Mouse (Mus musculus) left cerebral cortex, adult 18-20 months (tissue): ENCODE measurements at regions not wholly inside any gene's neighbourhood (a gene's known extent, or its start where the extent isn't known, plus 50 kb on each side); places are given as distances from the start of the nearest gene placed in this dataset.
A peak's percentile ranks its signal among the peaks of the same experiment; 100 is the strongest.

Experiments
- DNase-seq, 2 experiments: peaks; one replicate each; pipeline ENCODE4 v3.0.0; 2021 to 2022; ENCODE audit warnings: low spot score in 2 of 2, mixed read lengths in 1 of 2

DNA sequence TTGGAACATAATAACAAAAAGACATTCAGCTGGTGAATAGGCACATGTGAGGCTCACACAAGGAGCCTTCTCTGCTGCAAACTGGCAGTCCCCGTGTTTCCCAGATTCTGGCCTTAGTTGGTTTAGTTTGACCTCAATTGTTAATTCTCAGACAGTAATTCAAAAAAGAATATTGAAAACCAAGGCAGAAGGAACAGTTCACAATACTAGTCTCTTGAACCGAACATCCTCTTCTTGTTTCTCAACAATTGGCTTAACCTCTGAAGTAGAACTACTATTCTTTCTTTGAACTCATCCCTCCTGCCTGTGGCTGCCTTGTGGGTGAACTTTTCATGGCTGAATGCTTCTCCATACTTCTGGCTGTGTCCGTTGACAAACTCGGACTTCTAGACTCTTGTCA, 110.4 kb upstream of the Neil3 start:
- DNase-seq, result no peak

GRCm38 (mm10) chr8:53769211-53769610, 130.3 kb upstream of the Neil3 start:
- DNase-seq, result no peak

DNA sequence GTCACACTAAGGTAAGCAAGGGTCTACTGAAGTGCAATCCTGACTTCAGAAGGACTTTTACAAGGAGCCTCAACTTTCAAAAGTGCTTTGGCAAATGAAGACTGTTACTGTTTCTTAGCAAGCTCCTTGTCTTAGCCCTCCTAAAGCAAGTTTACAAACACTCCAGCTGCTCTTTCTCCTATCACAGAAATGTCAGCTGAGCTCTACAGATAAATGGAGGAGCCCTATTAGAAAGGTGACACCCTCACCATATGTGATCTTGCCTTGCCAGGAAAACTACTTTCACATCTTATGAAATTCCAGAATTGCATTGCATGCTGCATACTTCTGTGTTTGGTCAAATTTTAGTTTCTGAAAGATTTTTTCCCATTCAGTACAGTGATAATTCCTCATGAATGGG, 136.6 kb upstream of the Neil3 start:
- no peak for DNase-seq

- DNase-seq, result no peak
Observed at GRCm38 (mm10) chr8:53780886-53781285, 142.0 kb upstream of the Neil3 start.

DNA sequence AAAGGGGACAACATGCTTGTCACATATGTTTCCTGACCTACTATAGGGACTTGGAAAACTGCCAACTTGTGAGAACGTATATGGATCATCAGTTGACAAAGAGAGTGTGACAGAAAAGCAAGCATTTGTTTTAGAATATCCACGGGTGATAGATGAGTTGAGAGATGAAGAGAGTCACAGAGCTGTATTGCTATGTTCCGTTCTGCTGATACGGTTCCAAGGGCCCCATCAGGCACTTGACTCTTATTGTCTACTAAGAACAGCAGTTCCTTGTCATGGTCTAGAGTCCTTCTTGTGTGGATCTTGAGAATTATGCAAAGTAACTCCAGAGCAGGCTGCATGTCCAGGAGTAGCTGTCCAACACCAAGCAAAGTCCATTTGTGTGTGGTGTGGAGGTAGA, 143.0 kb upstream of the Neil3 start:
- no peak for DNase-seq

- DNase-seq, result no peak
Observed at GRCm38 (mm10) chr8:53788202-53788601, 149.3 kb upstream of the Neil3 start.

DNA sequence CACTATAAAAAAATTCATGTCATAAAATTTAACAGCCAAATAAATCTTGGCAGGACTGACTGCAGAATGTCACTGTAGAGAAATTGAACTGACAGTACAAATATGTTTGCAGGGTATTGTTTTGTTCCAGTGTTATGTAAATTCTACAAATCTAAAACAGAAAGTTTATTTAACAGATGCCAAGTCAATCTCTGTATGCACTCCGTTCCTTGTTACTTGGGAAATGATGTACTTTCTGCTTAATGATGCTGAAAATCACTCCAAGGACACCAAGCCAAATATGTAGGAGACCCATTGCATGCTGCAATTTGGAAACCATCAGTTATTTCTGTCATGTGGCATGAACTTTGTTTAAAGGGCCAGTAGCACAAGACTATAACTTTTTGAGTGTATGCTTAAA, 182.3 kb upstream of the Neil3 start:
- no peak for DNase-seq

- DNase-seq, result no peak
Observed at GRCm38 (mm10) chr8:53827395-53827794, 188.5 kb upstream of the Neil3 start.

- DNase-seq, result no peak
Observed at GRCm38 (mm10) chr8:53847821-53848220, 209.0 kb upstream of the Neil3 start.

DNA sequence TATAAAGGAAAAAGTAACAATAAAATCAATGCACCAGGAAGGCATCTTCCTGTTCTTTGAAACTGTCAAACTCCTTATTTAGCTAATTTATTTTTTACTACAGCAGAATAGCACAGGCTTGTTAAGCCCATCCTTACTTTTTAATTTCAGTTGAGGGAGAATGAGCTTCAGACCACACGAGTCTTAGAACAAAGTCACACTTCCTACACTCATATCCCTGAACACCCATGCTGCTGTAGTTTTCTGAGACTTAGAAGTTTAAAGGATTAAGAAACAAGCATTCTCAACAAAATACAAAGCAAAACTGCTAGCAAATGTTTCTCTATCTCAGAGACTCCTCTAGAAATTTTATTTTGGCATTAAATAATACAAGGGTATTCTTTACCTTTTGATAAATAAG, 208.8 kb upstream of the Vegfc start:
- no peak for DNase-seq

DNA sequence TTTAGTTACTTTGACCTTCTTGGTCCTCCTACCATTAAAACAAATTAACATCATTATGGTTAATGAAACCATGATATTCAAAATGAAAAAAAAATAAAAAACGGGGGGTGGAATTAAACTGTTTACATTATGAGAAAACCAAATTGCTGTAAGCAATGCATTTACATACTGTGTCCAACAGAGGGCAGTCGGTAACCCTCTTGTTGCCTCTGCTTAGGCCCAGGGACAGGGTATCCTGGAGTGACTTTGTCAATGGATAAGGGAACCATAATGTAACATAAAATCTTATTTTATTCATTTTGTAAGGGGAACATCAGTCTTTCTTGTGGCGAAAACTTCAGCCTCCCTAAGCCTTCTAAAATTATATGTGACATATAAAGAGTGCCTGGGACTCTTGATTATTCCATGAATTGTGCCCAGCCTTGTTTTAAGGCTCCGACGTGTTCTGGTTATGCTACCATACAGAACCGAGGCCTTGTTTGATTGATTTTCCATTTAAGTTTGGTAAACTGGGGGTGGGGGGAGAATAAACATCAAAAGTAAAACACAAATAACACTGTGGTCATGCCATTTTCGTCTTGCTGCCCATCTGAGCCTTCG, 207.3 kb upstream of the Vegfc start:
- DNase-seq, result peak; percentile 9 to 23

GRCm38 (mm10) chr8:53872033-53872619, 205.3 kb upstream of the Vegfc start:
- no peak for DNase-seq

GRCm38 (mm10) chr8:53878846-53879245, 198.6 kb upstream of the Vegfc start:
- DNase-seq, result no peak

DNA sequence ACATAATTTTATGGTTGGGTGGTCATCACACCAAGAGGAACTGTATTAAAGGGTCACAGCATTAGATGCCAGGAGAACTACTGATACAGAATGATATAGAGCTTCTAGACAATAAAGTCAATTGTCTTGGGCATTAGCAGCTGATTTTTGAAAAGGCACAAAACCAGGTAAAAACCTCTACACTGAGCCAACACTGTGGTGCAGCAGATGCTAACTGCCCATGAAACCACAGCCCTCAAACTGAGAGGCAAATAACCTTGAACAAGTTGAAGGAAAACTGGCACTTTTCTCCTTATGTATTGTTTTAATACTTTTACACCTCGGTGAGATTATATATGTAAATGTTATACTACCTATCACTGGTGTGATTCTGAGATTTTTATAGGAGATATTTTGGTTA, 195.9 kb upstream of the Vegfc start:
- DNase-seq, result no peak

DNA sequence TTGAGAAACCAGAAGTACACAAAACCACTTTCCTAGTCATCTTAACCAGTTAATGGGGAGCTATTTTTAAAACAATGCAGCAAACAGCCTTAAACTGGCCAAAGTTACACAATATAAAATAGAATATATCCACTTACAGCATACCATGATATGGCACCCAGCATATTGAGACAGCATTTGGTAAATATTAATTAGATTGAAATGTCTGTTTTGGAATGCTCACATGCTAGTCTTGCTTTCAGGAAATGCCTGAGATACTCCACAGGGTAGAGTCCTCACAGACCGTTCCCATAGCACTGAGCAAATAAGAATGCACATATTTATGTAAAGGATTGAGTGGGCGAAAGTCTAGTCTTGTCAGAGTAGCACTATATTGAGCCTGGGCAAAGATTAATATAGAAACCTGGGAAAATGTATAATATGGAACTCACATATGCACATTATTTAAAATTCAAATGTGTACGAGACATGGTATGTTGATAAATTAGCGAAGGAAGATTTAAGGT, 185.1 kb upstream of the Vegfc start:
- DNase-seq, result no peak

DNA sequence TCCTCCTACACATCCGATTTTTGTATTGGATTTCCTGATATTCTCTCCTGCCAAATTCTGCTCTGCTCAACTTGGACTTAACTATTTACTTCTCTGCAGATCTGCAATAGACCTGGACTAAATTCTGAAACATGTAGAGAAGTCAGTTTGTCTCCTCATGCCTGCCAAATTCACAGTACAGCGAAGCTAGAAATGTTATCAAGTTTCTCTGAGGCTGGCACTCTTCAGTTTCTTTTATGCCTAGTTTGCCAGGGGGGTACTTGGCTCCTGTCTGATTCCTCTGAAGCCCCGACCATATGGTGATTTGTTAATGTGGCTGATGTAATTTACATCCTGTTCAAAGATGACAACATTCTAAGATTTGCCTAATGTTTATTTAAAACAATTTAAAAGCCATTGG, 184.6 kb upstream of the Vegfc start:
- no peak for DNase-seq

DNA sequence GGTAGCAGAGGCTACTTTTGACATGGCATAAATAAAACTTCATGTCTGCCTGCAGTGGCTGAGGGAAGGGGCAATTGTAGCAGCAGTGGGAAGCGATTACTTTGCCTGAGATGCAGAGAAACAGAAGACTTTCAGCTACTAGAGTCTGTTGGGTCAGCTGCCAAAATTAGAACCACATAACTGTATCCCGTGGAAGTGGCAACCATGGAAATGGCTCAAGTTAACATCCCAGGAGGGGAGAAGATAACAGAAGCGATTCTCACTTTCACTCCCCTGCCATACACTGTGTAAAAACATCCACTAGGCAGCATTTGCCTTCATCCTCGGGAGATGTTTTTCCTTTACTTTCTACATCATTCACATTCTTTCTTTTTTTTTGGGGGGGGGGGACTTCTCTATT, 155.1 kb upstream of the Vegfc start:
- no peak for DNase-seq

- no peak for DNase-seq
Observed at GRCm38 (mm10) chr8:53930685-53931084, 146.7 kb upstream of the Vegfc start.

DNA sequence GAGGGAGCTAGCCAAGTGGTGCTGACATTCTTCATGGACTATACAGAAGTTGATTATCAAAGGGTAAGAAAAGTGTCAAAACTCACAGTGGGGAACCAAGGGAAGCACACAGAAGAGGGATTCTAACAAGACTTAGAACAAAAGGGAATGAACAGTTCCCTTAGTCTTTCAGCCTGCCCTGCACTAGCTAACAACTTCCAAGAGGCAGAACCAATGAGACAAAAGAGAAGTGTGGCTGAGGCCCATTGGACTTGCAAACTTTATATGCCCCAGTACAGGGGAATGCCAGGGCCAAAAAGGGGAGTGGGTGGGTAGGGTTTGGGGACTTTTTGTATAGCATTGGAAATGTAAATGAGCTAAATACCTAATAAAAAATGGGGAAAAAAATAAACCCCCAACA, 139.0 kb upstream of the Vegfc start:
- no peak for DNase-seq

- no peak for DNase-seq
Observed at GRCm38 (mm10) chr8:53939519-53939918, 137.9 kb upstream of the Vegfc start.

DNA sequence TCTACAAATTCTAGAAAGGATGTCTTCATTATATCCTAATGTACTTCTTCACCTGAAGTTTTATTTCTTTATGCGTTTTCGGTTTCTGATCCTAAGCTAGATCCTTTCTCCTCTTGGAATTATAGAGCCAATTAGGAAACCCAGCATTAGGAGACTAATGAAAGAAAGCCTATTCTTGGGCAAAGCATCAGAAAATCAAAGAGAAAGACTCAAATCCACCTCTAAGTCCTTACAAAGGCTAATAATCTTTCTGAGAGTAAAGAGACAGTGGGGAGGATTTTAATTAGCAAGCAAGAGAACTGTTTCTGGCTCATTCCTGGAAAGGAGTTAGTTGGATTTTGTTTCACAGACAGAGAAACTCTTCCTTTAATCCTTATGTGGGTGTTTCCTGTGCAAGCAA, 136.3 kb upstream of the Vegfc start:
- DNase-seq, result no peak

DNA sequence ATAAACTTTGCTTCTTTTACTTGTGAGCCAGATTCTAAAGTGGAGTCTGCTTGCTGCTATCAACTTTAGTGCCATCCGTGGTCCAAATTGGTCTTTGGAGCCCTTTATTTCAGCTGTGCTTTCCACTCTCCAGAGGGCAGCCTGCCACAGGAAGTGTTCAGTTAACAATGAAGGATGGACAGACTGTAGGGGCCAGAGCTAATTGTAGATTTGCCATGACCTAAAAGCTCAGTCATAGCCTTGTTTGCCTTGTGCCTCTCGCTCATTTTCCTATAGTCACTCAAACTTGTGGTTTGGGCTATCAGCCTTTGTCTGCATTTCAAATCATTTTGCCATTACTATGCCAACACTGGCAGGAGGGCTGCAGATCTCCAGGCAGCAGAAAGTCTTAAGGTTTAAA, 131.8 kb upstream of the Vegfc start:
- no peak for DNase-seq

- DNase-seq, result no peak
Observed at GRCm38 (mm10) chr8:53947384-53947783, 130.0 kb upstream of the Vegfc start.
